Mouse (Mus musculus) ovary, postnatal 36 days (tissue): Measurements from ENCODE around the gene Mycbpap.

Experiments used
- DNase-seq: peaks from one replicate; pipeline ENCODE4 v3.0.0; 2022; ENCODE audit warnings: low spot score, mixed read lengths

Mycbpap gene

GRCm38 (mm10) chr11:94480382-94480781, 41.2 kb downstream of the Mycbpap start:
- DNase-seq = no peak

- no peak for DNase-seq
These were observed 43.9 kb downstream of the Mycbpap start for GRCm38 (mm10) chr11:94477651-94478050.

- DNase-seq = no peak
These were observed 45.8 kb downstream of the Mycbpap start for GRCm38 (mm10) chr11:94475722-94476121.

- DNase-seq = no peak
These were observed 47.0 kb downstream of the Mycbpap start for GRCm38 (mm10) chr11:94474544-94474910.

- peak; percentile 85 for DNase-seq
These were observed 47.6 kb downstream of the Mycbpap start, which contains the start of gene Cacna1g for GRCm38 (mm10) chr11:94473707-94474543. Gene Cacna1g (minus strand): TSS chr11:94474198.

- DNase-seq = no peak
These were observed 48.4 kb downstream of the Mycbpap start for GRCm38 (mm10) chr11:94472916-94473706.

GRCm38 (mm10) chr11:94472585-94472915, 49.0 kb downstream of the Mycbpap start:
- no peak for DNase-seq

GRCm38 (mm10) chr11:94471740-94472584, 49.6 kb downstream of the Mycbpap start:
- DNase-seq = no peak

- no peak for DNase-seq
These were observed 51.2 kb downstream of the Mycbpap start for GRCm38 (mm10) chr11:94470391-94470790.

GRCm38 (mm10) chr11:94469136-94470064, 52.1 kb downstream of the Mycbpap start:
- no peak for DNase-seq

- no peak for DNase-seq
These were observed 52.9 kb downstream of the Mycbpap start for GRCm38 (mm10) chr11:94468582-94469064.

- DNase-seq = no peak
These were observed 55.1 kb downstream of the Mycbpap start for GRCm38 (mm10) chr11:94466333-94466855.

- DNase-seq = no peak
These were observed 57.4 kb downstream of the Mycbpap start for GRCm38 (mm10) chr11:94464170-94464569.

GRCm38 (mm10) chr11:94461856-94462255, 59.7 kb downstream of the Mycbpap start:
- no peak for DNase-seq

- DNase-seq = no peak
These were observed 64.5 kb downstream of the Mycbpap start for GRCm38 (mm10) chr11:94457001-94457400.

GRCm38 (mm10) chr11:94456347-94456746, 65.2 kb downstream of the Mycbpap start:
- no peak for DNase-seq

GRCm38 (mm10) chr11:94455161-94455820, 66.3 kb downstream of the Mycbpap start:
- no peak for DNase-seq

GRCm38 (mm10) chr11:94454756-94455155, 66.8 kb downstream of the Mycbpap start:
- no peak for DNase-seq
